Mouse (Mus musculus): ENCODE results near the gene Hnrnpf.

GRCm38 (mm10) chr6:117879408-117880115 is 20.6 kb upstream of the Hnrnpf start:
- TF ChIP-seq CTCF (IDR thresholded peaks at IDR 0.05; ENCODE audit: low read depth) (peak; percentile 100), EP300 (optimal IDR thresholded peaks at IDR 0.05) (peak; percentile 83)
